Mouse (Mus musculus) gastrocnemius, adult 18-20 months (tissue): ENCODE results near the gene Lsm7. TPM values are rescaled to one million over a fixed set of nuclear protein-coding genes. Genes with fewer than 3 reads are reported as not detected.

Source experiments
- DNase-seq: peaks from one replicate; pipeline ENCODE4 v3.0.0; 2021; ENCODE audit warnings: low spot score
- total RNA-seq, 2 experiments: library from RNA; stranded (reverse); gene quantifications; 2 replicates each; pipeline ENCODE4 v1.2.3; 2021

Gene Lsm7
- total RNA-seq, 2 experiments from 2014 or later: 12.6 to 14.7 TPM

DNA sequence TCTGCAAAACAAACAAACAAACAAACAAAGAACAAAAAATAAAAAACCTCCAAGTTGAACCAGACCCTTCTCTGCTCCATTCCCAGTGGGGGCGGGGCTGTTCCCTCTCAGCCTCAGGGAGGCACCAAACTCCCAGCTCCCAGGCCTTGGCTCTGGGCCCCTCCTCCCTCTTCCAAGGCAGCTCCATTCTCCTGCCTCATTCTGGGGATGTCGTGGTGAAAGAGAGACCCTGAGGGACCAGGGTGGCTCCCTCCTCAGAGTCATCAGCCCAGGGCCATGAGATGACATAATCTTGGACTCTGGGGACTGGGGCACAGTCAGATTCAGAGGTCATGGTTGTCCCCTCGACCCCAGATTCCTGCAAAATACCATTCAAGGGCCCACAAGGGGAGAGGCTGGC lies 21.6 kb upstream of the Lsm7 start:
- DNase-seq: no peak

DNA sequence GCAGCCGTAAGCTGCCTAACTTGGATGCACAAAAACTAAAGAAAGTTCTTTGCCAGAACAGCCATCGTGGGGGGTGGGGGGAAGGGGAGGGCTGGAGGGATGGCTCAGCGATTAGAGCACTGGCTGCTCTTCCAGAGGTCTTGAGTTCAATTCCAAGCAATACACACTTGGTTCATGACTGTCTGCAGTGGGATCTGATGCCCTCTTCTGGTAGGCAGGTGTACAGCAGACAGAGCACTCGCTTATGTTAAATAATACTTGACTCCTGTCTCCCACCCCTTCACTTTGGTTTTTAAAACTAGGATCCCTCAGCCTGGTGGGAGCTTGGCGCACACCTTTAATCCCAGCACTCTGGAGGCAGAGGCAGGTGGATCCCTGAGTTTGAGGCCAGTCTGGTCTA lies 21.0 kb upstream of the Lsm7 start:
- peak; percentile 70 for DNase-seq

- peak; percentile 52 for DNase-seq
These were observed 19.0 kb upstream of the Lsm7 start for GRCm38 (mm10) chr10:80874035-80874434.

DNA sequence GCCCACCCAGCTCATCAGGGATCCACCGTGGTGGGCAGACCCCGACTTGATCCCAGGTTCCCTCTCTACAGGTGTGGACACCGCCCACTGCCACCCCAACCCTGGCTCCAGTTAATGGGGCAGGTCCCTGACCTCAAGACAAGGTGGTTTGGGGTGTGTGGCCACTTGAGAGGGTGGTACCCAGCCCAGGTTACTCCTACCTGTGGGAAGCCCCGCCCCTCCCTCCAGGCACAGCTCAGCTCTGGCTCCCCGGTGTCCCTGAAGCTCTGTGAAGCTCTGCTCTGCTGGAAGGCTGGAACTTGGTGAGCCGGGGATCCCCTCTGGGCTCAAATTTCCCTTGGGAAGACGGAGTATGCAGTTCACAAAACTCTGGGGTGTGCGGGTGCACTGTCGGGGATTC lies 16.6 kb upstream of the Lsm7 start, which contains the start of gene Tmprss9:
Gene Tmprss9 (plus strand): TSS at position 268 of the 400 bp plus-strand sequence.
- DNase-seq: no peak

GRCm38 (mm10) chr10:80870993-80871392 lies 16.0 kb upstream of the Lsm7 start:
- DNase-seq: no peak

- peak; percentile 80 for DNase-seq
These were observed 9.4 kb upstream of the Lsm7 start for GRCm38 (mm10) chr10:80864446-80864845.

GRCm38 (mm10) chr10:80862305-80862704 lies 7.3 kb upstream of the Lsm7 start:
- DNase-seq: no peak

DNA sequence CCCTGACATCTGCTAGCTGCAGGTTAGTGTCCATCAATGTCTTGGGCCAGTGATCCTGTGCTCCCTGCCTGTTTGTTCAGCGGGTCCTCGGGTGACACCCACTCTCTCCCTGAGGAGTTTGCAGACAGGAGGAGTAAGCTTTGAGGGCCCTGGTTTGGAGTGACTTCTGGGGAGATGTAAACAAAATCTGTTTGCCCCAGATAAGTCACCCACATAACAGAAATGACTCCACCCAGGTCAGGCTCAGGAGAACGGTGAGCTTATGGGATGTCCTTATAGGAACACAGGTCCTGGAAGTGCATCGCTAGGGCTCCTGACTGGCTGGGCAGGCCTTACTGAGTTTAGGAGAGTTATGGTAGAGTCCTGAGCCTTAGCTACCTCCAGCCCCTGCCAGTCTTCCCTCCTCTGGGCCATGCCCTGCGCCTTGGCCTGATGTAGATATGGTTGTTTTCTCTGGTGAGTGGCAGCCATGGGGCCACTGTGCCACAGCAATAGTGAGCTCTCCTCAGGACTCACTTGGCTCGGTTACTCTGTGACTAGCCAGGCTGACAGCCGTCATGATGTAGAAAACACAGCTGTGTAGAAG lies 3.4 kb upstream of the Lsm7 start:
- DNase-seq: no peak

DNA sequence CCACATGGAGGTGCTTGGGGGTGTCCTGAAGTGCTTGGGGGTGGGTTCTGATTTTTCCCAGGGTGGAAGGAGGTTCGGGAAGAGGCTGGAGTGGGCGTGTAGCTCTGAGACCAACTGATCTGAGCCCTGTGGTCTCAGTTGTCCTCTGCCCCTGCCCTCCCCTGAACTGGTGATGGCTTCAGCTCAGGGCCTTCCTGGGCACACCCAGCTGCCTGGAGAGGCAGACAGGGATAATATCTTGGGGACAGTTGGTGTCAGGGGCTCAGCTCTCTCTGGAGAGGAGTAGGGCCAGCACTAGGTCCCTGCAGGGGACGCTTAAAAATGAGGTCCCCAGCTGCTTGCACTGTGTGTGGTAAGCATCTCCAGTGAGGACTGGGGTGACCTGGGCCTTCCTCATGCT lies 2.8 kb upstream of the Lsm7 start:
- no peak for DNase-seq

DNA sequence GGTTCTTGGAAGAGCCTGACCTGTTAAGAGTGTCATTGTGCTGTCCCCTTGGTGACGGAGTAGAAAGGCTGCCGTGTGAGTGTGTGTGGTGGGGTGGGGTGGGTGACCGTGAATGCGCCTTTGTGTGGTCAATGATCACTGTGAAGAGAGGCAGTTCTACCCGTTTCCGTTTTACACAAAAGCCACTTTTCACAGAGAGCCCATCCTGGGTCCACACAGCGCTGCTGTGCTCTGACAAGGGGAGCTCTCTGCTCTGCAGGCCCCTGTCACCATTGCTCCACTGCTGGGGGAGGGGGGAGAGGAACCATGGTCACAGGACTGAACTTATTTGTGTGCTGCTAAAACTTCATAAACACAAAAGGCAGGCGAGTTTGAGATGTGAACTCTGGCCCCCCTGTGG lies 2.4 kb upstream of the Lsm7 start:
- DNase-seq: no peak

DNA sequence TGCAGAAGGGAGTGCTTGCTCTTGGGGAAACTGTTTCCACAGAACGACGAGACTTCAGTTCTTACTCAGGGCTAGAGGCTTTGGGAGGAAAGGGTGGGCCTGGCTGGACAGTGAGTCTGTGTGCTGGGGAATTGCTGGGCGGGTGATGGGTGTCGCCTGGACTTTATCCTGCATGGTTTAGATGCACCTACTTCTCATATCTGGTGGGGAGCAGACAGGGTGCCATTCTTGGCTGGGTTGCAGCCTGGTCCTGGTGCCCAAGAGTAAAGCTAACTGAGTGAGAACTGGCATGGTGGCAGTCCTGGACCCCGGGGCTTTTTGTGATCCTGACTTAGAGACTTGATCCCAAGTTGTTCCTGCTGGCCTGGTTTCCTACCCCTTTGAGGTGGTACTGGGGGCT lies 1.9 kb upstream of the Lsm7 start:
- DNase-seq: no peak

DNA sequence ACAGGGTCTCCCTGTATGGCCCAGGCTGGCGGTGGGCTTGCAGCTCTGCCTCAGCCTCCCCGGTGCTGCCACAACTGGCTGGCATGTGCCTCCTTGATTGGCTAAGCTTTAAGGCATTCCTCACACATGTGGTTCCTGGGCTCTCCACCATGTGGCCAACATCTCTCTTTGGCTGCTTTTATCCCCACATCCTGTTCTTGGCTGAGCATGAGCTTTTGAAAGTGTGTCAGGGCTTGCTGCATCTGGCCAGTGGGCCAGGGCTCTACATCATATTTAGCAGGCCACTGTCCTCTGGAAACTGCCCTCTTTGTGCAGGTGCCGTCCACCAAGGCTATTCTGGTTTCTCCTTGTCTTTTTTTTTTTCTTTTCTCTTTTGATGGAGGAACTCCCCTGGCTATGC lies 1.3 kb upstream of the Lsm7 start:
- DNase-seq: no peak

- DNase-seq: no peak
These were observed 702 bp upstream of the Lsm7 start for GRCm38 (mm10) chr10:80855749-80856073.

- DNase-seq: peak; percentile 67
These were observed 6.4 kb downstream of the Lsm7 start for GRCm38 (mm10) chr10:80848571-80848970.

DNA sequence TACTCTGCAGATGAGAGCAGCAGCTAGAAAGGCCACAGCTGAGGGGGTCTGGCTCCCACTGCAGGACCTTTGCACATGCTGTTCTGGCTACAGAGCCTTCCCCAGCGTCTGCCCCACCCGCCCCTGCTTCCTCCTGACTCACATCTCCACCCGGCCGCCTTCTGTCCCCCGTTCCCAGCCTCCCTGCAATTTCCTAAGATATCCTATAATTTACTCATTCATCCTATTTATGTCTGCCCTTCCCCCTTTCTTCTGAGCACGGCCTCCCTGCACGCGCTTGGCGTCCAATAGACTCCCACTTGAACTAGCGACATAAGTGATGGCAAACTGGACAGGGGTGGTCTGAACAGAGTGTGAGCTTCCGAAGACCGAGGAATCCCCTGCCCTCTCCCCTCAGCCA lies 9.3 kb downstream of the Lsm7 start:
- no peak for DNase-seq

DNA sequence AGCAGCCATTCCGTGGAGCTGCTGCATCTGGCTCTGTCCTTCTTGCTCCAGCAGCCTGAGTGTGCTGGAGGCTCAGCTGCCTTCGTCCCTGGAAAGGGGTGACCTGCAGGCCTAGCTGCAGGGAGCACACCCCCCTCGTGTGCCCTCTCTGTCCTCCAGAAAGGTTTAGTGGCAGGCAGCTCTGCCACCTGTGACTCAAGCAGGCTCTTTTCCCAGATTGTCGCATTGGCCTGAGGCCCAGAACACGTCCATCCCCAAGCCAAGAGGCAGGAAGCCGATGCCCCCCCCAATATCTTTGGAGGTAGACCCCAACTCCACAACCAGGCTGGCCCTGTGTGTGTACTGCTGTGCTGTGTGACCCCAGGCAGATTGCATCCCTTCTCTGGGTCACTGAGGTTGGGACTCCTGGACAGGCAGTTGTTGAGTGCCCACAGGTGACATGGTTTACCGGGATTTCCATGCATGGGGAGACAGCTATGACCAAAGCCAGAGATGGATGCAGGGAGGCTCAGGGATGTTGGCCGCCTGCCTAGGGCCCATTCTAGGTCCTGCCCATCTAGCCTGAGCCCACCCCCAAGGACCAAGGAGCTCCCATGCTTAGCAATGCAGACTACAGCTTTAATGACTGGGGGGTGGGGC lies 9.8 kb downstream of the Lsm7 start:
- no peak for DNase-seq

GRCm38 (mm10) chr10:80843931-80844547 lies 11.0 kb downstream of the Lsm7 start, which contains the start of gene Lingo3:
Gene Lingo3, minus strand, starts transcription at chr10:80844039.
- no peak for DNase-seq

DNA sequence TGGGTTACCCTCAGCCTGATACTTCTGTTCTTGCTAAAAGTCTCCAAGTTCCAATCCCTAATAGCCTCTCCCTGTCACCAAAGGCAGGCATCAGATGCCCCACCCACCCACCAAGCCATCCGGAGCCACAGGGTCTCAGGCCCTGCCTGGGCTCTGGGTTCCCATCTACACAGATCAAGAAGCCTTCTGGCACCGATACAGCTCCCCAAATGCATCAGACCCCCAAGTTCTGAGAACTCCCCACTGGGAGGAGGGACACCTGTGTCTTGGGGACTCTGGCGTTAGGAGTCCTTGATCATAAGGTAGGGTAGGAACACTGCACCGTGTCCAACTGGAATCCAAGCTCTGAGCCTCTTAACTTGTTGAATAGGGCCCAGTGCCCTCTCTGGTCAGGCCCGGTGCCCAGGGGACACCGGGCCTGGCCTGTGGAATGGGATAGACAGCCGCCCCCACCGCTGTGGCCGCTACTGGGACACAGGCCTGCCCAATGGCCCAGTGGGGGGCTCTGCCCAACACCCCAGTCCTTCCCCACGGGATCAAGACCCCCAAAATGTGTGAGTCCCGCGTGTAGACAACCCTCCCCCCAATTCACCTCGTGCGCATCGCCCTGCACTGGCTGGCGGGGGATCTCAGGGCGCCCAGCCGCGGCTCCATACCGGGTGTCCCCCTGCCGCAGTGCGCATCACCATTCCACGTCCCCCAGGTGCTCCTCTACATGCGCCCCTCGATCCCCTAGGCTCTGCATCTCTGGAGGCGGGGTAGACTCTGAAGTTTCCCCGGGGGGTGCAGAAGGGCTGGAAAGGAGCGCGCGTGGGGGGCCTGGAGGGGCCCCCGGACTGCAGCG lies 11.7 kb downstream of the Lsm7 start:
- DNase-seq: no peak

DNA sequence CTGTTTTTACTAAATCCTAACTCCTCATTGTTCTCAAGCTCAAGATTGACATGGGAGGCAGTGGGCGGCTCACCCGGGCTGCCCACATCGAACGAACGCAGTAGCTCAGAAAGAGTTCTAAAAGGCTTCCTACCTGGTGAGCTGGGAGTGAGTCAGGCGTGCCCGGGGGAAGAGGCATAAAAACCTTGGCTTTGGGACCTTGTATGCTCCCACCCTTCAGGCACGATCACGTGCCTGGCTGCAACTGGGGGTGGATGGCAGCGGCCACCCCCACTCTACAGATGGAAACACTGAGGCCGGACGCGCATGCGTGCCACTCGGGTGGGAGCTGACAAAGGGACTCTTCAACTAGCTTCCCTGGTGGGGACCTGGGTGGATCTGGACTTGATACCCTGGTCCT lies 12.7 kb downstream of the Lsm7 start:
- no peak for DNase-seq

GRCm38 (mm10) chr10:80841685-80842084 lies 13.3 kb downstream of the Lsm7 start:
- no peak for DNase-seq

DNA sequence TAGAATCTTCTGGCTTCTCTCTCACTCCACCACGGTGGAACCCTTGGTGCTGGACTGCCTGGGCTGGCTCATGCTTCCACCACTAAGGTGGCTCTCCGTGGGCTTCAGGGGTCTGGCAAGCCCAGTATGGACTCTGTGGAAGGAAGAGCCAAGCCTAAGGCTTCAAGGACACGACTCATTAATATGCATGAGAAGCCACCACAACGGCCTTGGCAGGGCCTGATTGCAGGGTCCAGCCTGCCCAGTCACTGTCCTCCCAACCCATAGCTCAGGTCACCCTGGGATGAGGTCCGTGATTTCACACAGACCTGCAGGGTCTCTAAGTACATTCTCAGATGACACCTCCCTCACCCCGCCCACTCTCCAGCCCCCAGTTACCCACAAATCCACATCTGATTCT lies 15.2 kb downstream of the Lsm7 start:
- no peak for DNase-seq

GRCm38 (mm10) chr10:80838346-80838912 lies 16.6 kb downstream of the Lsm7 start:
- DNase-seq: no peak
